Mouse (Mus musculus): ENCODE data around the gene Aqp3. TPM values are rescaled to one million over a fixed set of nuclear protein-coding genes. Genes with fewer than 3 reads are reported as not detected.

The Aqp3 gene
- polyA plus RNA-seq, 1 experiment from 2014 or later: 4.4 TPM

DNA sequence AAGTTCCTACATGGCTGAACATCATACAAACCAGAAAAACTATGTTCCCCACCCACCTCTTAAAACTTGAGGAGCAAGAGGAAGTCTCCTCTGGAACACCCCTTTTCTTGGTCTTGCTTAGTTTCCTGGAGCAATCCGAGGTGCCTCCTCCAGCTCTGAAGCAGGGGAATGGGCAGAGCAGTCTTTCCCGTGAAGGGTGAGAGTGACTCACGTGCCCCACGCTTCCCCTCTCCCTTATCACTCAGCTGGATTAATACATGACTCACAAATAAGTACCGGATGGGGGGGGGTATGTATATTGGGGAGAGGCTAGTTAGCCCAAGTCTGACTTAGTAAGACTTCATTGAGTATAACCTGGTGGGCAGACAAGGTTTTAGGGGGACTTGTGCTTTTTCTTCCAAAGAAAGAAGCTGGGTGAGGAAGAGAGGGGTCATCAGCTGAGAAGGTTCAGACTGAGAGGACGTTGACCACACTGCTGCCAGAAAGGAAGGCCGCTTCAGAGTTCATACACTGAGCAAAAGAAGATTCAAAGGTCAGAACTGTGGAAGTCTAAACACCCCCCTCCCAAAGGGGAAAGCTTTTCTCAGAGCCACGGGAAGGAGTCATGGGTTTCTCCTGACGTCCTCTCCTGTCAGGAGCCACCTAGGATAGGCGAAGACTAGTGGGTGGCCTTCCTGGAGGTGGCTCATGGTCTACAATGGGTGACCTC, 10.9 kb upstream of the Aqp3 start:
- H3K27me3 ChIP-seq (replicated peaks; ENCODE audit: control insufficient read depth, insufficient read depth, low read length): no peaks in the 10 kb centered on the region
- H3K9ac ChIP-seq (ENCODE audit: low read depth, low read length): no peak overlapping the region
- ATAC-seq: 0 out of 2 replicates have a peak, but pooled peaks have one; percentile 21
- no peaks in the 10 kb centered on the region for H3K36me3 ChIP-seq (ENCODE audit: control insufficient read depth, insufficient read depth, low read length)
- no peak overlapping the region for H3K27ac ChIP-seq (ENCODE audit: low read length)
- no peak overlapping the region for H3K4me3 ChIP-seq (ENCODE audit: low read length)
- no peaks in the 10 kb centered on the region for H3K9me3 ChIP-seq (ENCODE audit: control insufficient read depth, low read length)
- no peak overlapping the region for H3K4me2 ChIP-seq (ENCODE audit: low read depth, low read length)
- 0 out of 2 replicates have a peak, but pooled peaks cover 2% of the 10 kb centered on the region for H3K4me1 ChIP-seq (ENCODE audit: control insufficient read depth, insufficient read depth, low read length)
- WGBS: 65% methylated on average over 10 of the region's 10 CpGs

DNA sequence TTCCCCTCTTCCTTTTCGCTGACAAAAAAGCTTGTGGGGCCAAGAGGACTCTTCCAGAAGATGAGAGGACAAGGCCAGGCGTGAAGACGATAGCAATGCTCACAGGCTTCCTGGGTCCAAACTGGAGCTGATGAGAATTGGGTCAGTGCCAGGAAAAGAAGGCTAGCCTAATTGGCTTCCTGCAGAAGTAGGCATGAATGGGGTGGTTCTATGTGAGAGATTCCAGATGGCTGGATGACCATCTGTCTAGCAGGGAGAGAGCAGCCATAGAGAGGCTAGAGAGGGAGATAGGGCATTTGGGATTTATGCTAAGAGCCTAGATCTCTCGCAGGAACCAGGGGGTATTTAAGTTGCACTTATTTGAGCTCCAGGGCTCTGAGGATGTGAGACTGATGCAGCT, 9.5 kb upstream of the Aqp3 start:
- H3K36me3 ChIP-seq (ENCODE audit: control insufficient read depth, insufficient read depth, low read length): no peaks in the 10 kb centered on the region
- WGBS: 55% methylated on average over 4 of the region's 4 CpGs
- H3K27me3 ChIP-seq (replicated peaks; ENCODE audit: control insufficient read depth, insufficient read depth, low read length): no peaks in the 10 kb centered on the region
- H3K9me3 ChIP-seq (ENCODE audit: control insufficient read depth, low read length): no peaks in the 10 kb centered on the region
- no peak for ATAC-seq
- no peak overlapping the region for H3K4me2 ChIP-seq (ENCODE audit: low read depth, low read length)
- 0 out of 2 replicates have a peak, but pooled peaks cover 2% of the 10 kb centered on the region for H3K4me1 ChIP-seq (ENCODE audit: control insufficient read depth, insufficient read depth, low read length)
- H3K27ac ChIP-seq (ENCODE audit: low read length): no peak overlapping the region
- H3K9ac ChIP-seq (ENCODE audit: low read depth, low read length): no peak overlapping the region
- no peak overlapping the region for H3K4me3 ChIP-seq (ENCODE audit: low read length)

DNA sequence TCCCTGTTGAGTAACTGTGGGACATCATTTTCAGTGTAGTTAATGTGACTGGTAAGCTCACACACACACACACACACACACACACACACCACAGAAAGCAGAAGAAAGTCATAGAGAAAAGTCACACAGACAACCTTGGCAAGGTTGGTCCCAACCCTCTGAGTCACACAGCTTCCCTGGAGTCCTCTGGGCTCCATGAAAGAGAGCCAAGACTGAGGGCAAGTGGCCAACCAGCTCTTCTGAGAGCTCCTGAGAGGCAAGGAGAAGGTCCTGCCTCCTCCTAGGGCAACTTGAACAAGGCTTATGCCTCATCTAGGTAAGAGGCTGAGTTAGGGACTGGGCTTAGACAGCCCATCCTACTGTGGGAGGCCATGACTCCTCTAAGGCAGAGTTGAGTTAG, 4.9 kb upstream of the Aqp3 start:
- Histone ChIP-seq H3K9ac (ENCODE audit: low read depth, low read length) (no peak overlapping the region), H3K27ac (ENCODE audit: low read length) (no peak overlapping the region), H3K9me3 (ENCODE audit: control insufficient read depth, low read length) (no peaks in the 10 kb centered on the region), H3K4me3 (ENCODE audit: low read length) (no peak overlapping the region), H3K27me3 (replicated peaks; ENCODE audit: control insufficient read depth, insufficient read depth, low read length) (peaks cover 2% of the 10 kb centered on the region; the same call in 1 of the 2 replicates), H3K4me2 (ENCODE audit: low read depth, low read length) (no peak overlapping the region), H3K4me1 (ENCODE audit: control insufficient read depth, insufficient read depth, low read length) (peaks cover 9% of the 10 kb centered on the region), H3K36me3 (ENCODE audit: control insufficient read depth, insufficient read depth, low read length) (no peaks in the 10 kb centered on the region)
- no peak for ATAC-seq

GRCm38 (mm10) chr4:41100986-41101385, 3.0 kb upstream of the Aqp3 start:
- Histone ChIP-seq H3K36me3 (ENCODE audit: control insufficient read depth, insufficient read depth, low read length) (no peaks in the 10 kb centered on the region), H3K4me1 (ENCODE audit: control insufficient read depth, insufficient read depth, low read length) (peaks cover 25% of the 10 kb centered on the region), H3K27me3 (replicated peaks; ENCODE audit: control insufficient read depth, insufficient read depth, low read length) (peaks cover 8% of the 10 kb centered on the region; the same call in 1 of the 2 replicates), H3K4me3 (ENCODE audit: low read length) (no peak overlapping the region), H3K27ac (ENCODE audit: low read length) (no peak overlapping the region), H3K9me3 (ENCODE audit: control insufficient read depth, low read length) (no peaks in the 10 kb centered on the region), H3K9ac (ENCODE audit: low read depth, low read length) (no peak overlapping the region), H3K4me2 (ENCODE audit: low read depth, low read length) (no peak overlapping the region)
- ATAC-seq: no peak
- 51% methylated on average over 1 of the region's 1 CpGs for WGBS

DNA sequence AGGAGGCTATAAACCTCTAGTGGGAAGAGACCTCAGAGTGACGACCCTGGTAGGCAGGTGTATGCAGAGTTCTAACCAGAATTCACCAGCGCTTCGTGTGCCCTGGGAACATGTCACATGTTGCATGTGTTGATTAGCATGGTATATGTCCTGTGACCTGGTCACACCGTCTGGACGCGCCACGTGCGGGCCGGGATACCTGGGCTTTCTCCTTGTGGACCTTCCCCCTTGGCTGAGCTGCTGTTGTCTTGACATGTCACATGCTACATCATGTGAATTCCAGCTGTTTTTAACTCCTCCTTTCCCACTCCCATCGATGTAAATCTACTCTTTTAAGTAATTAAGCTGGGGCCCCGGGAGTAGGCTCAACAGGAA, 581 bp upstream of the Aqp3 start:
- peaks cover 8% of the 10 kb centered on the region; the same call in 1 of the 2 replicates for H3K27me3 ChIP-seq (replicated peaks; ENCODE audit: control insufficient read depth, insufficient read depth, low read length)
- no peak overlapping the region for H3K27ac ChIP-seq (ENCODE audit: low read length)
- H3K4me1 ChIP-seq (ENCODE audit: control insufficient read depth, insufficient read depth, low read length): peaks cover 40% of the 10 kb centered on the region
- H3K4me3 ChIP-seq (ENCODE audit: low read length): peak overlapping the region; percentile 50
- no peaks in the 10 kb centered on the region for H3K9me3 ChIP-seq (ENCODE audit: control insufficient read depth, low read length)
- no peaks in the 10 kb centered on the region for H3K36me3 ChIP-seq (ENCODE audit: control insufficient read depth, insufficient read depth, low read length)
- peak overlapping the region; percentile 60 for H3K9ac ChIP-seq (ENCODE audit: low read depth, low read length)
- ATAC-seq: no peak; the same call in 1 of the 2 replicates
- H3K4me2 ChIP-seq (ENCODE audit: low read depth, low read length): peak overlapping the region; percentile 93
- 15% methylated on average over 11 of the region's 11 CpGs for WGBS

DNA sequence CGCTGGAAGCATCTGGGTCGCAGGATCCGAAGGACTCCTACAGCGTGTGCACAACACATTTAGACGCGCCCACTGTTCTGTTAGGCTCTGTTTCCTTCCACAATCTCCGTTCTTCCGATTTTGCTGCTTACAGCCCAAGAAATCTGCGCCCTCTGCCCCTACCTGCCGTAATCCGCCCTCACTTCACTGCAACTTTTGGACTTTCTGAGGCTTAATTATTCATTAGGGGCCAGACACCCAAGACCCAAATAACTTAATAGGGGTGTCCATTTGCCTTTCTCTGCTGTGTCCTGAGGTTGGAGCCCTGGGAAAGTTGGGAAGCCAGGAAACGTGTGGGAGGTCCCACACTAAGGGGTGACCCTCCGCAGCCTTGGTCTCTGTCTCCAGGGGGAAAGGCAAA, 602 bp downstream of the Aqp3 start:
- no peaks in the 10 kb centered on the region for H3K36me3 ChIP-seq (ENCODE audit: control insufficient read depth, insufficient read depth, low read length)
- H3K4me2 ChIP-seq (ENCODE audit: low read depth, low read length): peak overlapping the region; percentile 93; the same call in 1 of the 2 replicates
- peaks cover 40% of the 10 kb centered on the region for H3K4me1 ChIP-seq (ENCODE audit: control insufficient read depth, insufficient read depth, low read length)
- ATAC-seq: no peak
- H3K27ac ChIP-seq (ENCODE audit: low read length): no peak overlapping the region
- H3K4me3 ChIP-seq (ENCODE audit: low read length): peak overlapping the region; percentile 50
- peaks cover 8% of the 10 kb centered on the region; the same call in 1 of the 2 replicates for H3K27me3 ChIP-seq (replicated peaks; ENCODE audit: control insufficient read depth, insufficient read depth, low read length)
- H3K9me3 ChIP-seq (ENCODE audit: control insufficient read depth, low read length): no peaks in the 10 kb centered on the region
- H3K9ac ChIP-seq (ENCODE audit: low read depth, low read length): peak overlapping the region; percentile 60; the same call in 1 of the 2 replicates
- 53% methylated on average over 13 of the region's 13 CpGs for WGBS

- H3K36me3 ChIP-seq (ENCODE audit: control insufficient read depth, insufficient read depth, low read length): no peaks in the 10 kb centered on the region
- no peaks in the 10 kb centered on the region for H3K9me3 ChIP-seq (ENCODE audit: control insufficient read depth, low read length)
- no peak overlapping the region for H3K9ac ChIP-seq (ENCODE audit: low read depth, low read length)
- peaks cover 40% of the 10 kb centered on the region for H3K4me1 ChIP-seq (ENCODE audit: control insufficient read depth, insufficient read depth, low read length)
- peaks cover 8% of the 10 kb centered on the region; the same call in 1 of the 2 replicates for H3K27me3 ChIP-seq (replicated peaks; ENCODE audit: control insufficient read depth, insufficient read depth, low read length)
- 73% methylated on average over 5 of the region's 5 CpGs for WGBS
- H3K4me2 ChIP-seq (ENCODE audit: low read depth, low read length): no peak overlapping the region
- no peak for ATAC-seq
- H3K27ac ChIP-seq (ENCODE audit: low read length): no peak overlapping the region
- H3K4me3 ChIP-seq (ENCODE audit: low read length): no peak overlapping the region
Measured at GRCm38 (mm10) chr4:41096794-41097193, 1.2 kb downstream of the Aqp3 start.

- Histone ChIP-seq H3K27me3 (replicated peaks; ENCODE audit: control insufficient read depth, insufficient read depth, low read length) (peaks cover 8% of the 10 kb centered on the region; the same call in 1 of the 2 replicates), H3K27ac (ENCODE audit: low read length) (no peak overlapping the region), H3K36me3 (ENCODE audit: control insufficient read depth, insufficient read depth, low read length) (no peaks in the 10 kb centered on the region), H3K4me3 (ENCODE audit: low read length) (no peak overlapping the region), H3K4me2 (ENCODE audit: low read depth, low read length) (no peak overlapping the region), H3K9me3 (ENCODE audit: control insufficient read depth, low read length) (no peaks in the 10 kb centered on the region), H3K4me1 (ENCODE audit: control insufficient read depth, insufficient read depth, low read length) (peaks cover 40% of the 10 kb centered on the region), H3K9ac (ENCODE audit: low read depth, low read length) (no peak overlapping the region)
- WGBS: 41% methylated on average over 8 of the region's 8 CpGs
- ATAC-seq: peak; percentile 57
Measured at GRCm38 (mm10) chr4:41096169-41096568, 1.8 kb downstream of the Aqp3 start.

DNA sequence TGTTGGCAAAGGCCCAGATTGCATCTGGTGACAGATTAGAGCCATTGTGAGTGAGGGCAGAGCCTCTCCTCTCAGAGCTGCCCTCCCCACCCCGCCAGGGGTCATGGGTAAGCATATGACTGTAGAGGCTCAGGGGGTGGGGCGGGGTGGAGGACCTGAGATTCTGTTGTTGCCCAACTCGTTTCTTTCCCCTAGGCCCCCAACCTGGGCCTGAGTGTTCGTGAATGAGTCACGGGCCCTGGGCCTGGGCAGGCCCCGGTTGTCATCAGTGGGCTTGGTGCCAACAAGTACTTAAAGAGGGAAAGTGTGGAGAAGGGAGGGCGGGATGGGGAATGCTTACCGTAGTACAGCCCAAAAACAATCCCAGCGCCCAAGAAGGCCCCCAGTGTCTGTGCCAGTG, 3.6 kb downstream of the Aqp3 start:
- H3K4me3 ChIP-seq (ENCODE audit: low read length): no peak overlapping the region
- H3K4me2 ChIP-seq (ENCODE audit: low read depth, low read length): no peak overlapping the region
- no peak overlapping the region for H3K27ac ChIP-seq (ENCODE audit: low read length)
- peak; percentile 65 for ATAC-seq
- 42% methylated on average over 9 of the region's 9 CpGs for WGBS
- H3K9me3 ChIP-seq (ENCODE audit: control insufficient read depth, low read length): no peaks in the 10 kb centered on the region
- no peaks in the 10 kb centered on the region for H3K36me3 ChIP-seq (ENCODE audit: control insufficient read depth, insufficient read depth, low read length)
- H3K9ac ChIP-seq (ENCODE audit: low read depth, low read length): no peak overlapping the region
- H3K4me1 ChIP-seq (ENCODE audit: control insufficient read depth, insufficient read depth, low read length): peaks cover 40% of the 10 kb centered on the region
- peaks cover 8% of the 10 kb centered on the region; the same call in 1 of the 2 replicates for H3K27me3 ChIP-seq (replicated peaks; ENCODE audit: control insufficient read depth, insufficient read depth, low read length)
